Mouse (Mus musculus): ENCODE data around the gene Eif6.

Gene Eif6

DNA sequence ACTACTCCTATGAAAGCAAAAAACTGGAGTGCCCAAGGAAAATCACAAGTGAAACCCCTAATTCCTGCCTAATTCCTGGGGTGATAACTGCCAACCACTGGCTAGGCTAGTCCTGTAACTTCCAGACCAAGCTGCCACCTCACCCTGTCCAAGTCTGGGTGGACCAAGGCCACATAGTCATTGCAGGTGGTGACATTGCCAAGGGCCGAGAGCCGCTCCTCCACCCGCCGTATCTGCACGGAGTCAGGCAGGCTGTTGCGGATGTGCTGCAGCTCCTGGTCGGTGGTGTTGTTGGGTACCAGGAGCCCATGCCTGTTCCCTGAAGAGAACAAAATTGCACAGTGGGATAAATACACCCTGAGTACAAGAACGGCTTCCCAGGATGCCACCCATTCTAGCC is 3.0 kb downstream of the Eif6 start:
- DNase-seq (ENCODE audit: low read depth, low spot score) = no peak

DNA sequence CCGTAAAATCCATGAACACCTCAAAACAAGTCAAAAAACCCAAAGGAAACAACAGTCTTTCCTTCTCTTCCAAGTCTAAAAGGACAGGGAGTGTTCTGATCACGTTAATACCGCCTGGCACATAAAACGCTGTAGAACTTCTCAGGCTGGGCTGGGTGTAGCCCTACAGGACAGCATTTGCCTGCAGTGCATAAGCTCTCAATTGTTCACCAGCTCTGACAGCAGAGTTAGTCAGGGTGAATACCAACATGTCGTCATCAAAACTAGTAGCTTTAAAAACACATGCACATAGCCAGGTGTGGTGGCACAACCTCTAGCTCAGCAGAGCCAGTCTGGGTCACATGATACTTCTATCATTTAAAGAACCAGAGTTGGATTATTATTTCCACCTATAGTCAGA is 5.9 kb downstream of the Eif6 start:
- no peak for DNase-seq (ENCODE audit: low read depth, low spot score)

GRCm38 (mm10) chr2:155819449-155820251 is 7.1 kb downstream of the Eif6 start:
- no peak for DNase-seq (ENCODE audit: low read depth, low spot score)

GRCm38 (mm10) chr2:155819392-155819448 is 7.5 kb downstream of the Eif6 start, which contains the start of gene BC029722:
Gene BC029722, minus strand, starts transcription at chr2:155819426.
- DNase-seq (ENCODE audit: low read depth, low spot score) = no peak

DNA sequence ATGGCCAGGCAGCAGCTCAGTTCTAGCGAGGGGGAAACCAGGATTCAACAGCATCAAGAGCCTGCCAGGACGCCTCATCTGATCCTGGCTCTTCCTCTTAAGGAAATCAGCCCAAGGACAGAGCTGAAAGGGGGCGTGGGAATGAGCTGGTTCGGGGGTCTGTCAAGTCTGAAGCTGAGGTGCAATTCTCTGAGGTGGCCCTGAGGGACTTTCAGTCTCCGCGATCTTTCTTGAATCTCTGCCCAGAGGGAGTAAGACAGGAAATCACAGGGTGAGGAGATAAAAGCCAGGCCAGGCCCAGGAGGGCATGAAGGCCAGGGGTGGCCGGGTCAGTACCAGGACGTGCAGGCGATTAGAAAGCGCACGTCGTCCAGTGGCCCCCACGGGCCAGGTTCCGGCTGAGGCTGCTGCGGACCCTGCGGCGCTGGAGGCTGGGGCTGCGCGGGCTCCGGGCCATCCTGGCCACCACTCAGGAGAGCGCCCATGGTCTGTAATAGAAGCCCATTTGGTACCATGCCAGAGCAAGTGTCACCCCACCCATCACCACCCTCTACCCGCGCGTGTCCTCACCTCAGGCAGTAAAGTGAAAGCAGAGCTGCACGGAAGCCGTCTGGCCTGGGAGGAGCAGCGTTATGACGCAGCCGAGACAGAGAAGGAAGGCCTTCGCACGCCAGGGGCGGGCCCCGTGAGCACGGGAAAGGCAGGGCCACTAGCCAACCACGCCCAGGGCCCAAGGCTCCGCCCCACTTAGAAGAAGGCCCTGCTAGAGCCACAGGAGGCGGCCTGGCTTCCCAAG is 7.9 kb downstream of the Eif6 start:
- peak; percentile 92 for DNase-seq (ENCODE audit: low read depth, low spot score)

GRCm38 (mm10) chr2:155817301-155818245 is 9.2 kb downstream of the Eif6 start:
- no peak for DNase-seq (ENCODE audit: low read depth, low spot score)

- no peak for DNase-seq (ENCODE audit: low read depth, low spot score)
Observed at GRCm38 (mm10) chr2:155816179-155816578, 10.5 kb downstream of the Eif6 start.

- DNase-seq (ENCODE audit: low read depth, low spot score) = no peak
Observed at GRCm38 (mm10) chr2:155814829-155815228, 11.9 kb downstream of the Eif6 start.

DNA sequence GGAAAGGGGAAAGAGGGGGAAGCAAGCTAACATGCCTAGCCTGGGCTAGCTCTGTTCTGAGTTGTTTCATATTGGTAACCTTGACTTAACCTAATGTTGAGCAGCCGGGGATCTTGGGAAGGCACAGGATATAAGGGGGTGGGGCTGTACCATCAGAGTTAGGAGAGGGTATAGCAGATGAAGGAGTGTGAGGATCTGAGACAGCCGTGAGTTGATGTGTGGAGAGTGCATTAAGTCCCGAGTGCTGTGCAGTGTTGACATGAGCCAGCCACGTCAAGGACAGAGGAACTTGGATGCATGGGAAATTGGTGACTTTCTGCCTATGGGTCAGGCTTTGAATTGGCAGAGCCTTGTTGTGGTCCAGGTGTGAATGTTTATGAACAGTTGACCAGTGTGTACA is 14.1 kb downstream of the Eif6 start:
- DNase-seq (ENCODE audit: low read depth, low spot score) = no peak

- peak; percentile 94 for DNase-seq (ENCODE audit: low read depth, low spot score)
Observed at GRCm38 (mm10) chr2:155811821-155812396, 14.8 kb downstream of the Eif6 start.

DNA sequence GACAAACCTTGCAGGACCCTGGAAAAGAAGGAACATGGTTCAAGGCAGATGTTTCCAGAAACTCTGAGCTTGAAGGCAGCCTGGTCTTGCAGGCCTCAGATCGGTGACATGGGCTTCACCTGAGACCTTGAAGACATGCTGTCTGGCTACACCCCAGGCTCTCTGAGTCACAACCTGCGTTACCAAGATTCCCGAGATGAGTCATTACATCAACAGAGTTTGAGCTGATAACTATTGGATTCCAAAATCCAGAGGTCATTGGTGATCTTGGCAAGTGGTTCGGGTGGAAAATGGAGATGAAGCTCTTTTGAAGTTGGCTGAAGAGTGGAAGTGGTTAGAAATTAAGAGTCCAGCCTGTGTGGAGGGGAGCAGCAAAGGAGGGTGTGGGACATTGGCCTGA is 17.1 kb downstream of the Eif6 start:
- no peak for DNase-seq (ENCODE audit: low read depth, low spot score)

- no peak for DNase-seq (ENCODE audit: low read depth, low spot score)
Observed at GRCm38 (mm10) chr2:155807408-155807807, 19.3 kb downstream of the Eif6 start.

DNA sequence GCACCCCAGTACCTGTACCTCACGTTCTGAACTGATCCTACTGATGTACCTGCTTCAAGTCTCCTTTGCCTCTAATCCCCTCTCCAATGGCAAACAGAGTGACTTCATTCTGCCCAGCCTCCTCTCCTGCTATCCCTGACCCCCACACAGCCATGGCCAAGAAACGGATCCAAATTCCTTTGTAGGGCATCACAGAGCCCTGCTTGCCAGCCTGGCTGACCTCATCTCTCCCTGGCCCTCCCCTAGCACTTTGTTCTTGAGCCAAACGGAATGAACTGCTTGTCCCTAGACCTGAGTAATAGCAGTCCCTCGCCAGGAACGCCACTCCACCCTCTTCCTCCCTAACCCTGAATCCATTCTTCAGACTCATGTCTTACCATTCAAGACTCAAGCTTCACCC is 20.2 kb downstream of the Eif6 start:
- DNase-seq (ENCODE audit: low read depth, low spot score) = no peak

GRCm38 (mm10) chr2:155805925-155806255 is 20.8 kb downstream of the Eif6 start:
- no peak for DNase-seq (ENCODE audit: low read depth, low spot score)

- no peak for DNase-seq (ENCODE audit: low read depth, low spot score)
Observed at GRCm38 (mm10) chr2:155805231-155805924, 21.3 kb downstream of the Eif6 start.

DNA sequence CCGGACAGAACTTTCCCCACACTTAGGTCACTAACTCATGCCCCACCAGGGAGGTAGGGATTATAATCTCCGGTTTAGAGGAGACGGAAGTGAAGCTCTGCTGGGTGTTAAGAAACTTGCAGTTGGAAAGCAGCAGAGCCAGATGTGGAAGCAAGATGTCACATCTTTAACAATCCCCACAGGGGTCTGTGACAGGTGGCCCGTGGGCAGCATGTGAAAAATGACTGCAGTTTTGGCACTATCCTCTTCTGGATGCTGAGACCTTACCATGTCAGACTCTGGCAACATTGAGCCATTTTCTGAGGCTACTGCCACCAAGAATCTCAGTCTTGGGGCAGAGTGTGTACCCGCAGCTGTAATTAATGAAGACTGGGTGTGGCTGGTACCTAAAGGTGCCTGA is 22.7 kb downstream of the Eif6 start:
- DNase-seq (ENCODE audit: low read depth, low spot score) = no peak

DNA sequence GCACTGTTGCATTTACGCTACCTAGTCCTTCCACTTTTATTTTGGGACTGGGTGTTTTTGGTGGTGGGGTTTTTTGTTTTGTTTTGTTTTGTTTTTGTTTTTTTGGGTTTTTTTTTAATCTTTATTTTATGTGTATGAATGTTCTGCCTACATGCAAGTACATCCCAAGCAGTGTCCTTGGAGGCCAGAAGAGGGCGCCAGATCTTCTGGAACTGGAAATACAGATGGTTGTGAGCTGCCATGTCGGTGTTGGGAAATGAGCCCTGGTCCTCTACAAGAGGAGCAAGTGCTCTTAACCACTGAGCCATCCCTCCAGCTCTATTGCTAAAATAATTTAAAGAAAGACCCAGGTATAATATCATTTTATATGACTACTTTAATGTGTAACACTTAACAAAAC is 24.0 kb downstream of the Eif6 start:
- DNase-seq (ENCODE audit: low read depth, low spot score) = peak; percentile 80

GRCm38 (mm10) chr2:155798613-155799012 is 28.1 kb downstream of the Eif6 start:
- DNase-seq (ENCODE audit: low read depth, low spot score) = no peak

DNA sequence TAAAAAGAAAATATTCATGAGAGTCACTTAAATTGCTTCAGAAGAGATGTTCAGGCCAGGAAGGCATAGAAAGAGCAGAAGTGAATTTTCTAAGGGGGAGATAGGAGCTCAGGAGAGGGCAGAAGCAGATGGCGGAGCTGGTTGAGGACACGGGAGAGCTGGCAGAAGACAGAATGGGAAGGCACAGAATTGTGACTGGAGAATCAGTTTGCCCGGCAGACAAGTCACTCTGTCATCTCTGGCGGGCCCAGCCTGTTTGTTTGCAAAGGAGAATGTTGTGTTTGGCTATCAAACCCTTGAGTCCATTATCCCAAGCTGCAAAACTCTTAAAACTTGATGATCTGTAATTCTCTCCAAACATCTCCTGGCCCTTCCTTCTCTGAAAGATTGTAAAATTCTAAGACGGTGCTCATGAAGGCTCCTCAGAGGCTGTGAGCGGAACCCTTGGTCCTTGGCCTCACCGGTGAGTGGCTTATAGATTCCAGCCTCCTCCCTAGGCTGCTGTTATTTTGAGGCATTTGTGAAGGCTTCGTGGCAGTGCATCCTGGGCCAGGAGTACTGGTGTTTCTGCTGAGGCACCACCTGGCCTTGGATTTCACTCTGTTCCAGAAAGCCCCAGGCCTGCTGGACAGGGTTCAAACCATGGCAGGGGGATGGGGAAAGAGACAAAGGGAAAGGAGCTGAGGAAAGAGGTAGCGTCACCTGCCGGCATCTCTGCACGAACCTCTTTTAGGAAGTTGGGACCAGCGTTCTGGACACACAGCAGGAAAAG is 31.9 kb downstream of the Eif6 start:
- DNase-seq (ENCODE audit: low read depth, low spot score) = no peak

DNA sequence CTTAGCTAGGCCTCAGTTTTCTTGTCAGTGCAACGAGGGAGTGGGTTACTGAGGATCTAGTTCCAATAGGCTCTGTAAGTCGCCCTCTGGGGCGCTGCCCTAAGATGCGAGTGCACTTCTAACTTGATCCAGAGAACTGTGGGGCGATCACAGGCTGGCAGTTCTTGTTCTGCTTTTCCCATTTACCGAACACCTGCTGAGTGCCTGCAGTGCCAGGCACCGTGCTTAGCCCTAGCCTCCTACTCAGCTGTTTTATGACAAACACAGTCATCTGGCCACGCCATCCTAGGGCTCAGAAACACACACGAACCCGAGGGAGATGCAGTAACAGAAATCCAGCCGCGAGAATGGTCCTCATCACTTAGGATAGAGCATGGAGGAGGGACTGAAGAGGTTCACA is 33.8 kb downstream of the Eif6 start:
- no peak for DNase-seq (ENCODE audit: low read depth, low spot score)
